Mouse (Mus musculus): Measurements from ENCODE around the gene Fam78a.

DNA sequence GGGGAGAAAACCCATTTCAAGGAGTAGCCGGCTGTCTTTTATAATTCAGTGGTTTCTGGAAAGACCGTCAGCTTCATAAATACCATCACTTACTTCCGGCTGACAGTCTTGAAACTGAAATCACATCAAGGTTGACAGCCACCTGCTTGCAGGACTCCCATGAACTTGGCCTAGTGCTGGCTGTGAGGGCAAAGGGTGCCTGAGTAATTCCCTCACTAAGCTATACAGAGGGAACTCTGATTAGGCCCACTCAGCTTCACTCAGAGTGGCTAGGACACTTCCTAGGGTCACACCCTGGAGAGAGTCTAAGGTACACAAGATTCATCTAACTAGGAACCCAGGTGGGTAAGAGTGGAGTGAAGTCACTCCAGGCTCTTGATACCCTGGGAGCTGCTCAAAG, 4.0 kb downstream of the Fam78a start:
- TF ChIP-seq POLR2A (IDR thresholded peaks at IDR 0.05; ENCODE audit: control insufficient read depth, extremely low read depth, insufficient read depth, low read length, poor library complexity), result no peak
- TF ChIP-seq CTCF (IDR thresholded peaks at IDR 0.05; ENCODE audit: borderline replicate concordance, control insufficient read depth, extremely low read depth, insufficient read depth, low read length, poor library complexity), result no peak
